8 mouse cellular contexts compared by ENCODE assay signal in genomic region chr10:99203577-99204487, GRCm38 (mm10). TPM values are rescaled to one million over a fixed set of nuclear protein-coding genes. Genes with fewer than 3 reads are reported as not detected.
DNase-seq lines count a peak whose midpoint lies in the region; ATAC-seq and TF ChIP-seq lines count a peak whose summit lies in the region.

No protein-coding gene starts in this region.

- H3K27me3 ChIP-seq in forebrain, embryonic 16.5 days (replicated peaks; ENCODE audit: control insufficient read depth, insufficient read depth, low read length): no peaks in the 10 kb centered on the region
- no peaks in the 10 kb centered on the region for H3K27me3 ChIP-seq in intestine, embryonic 14.5 days (replicated peaks; ENCODE audit: control insufficient read depth, insufficient read depth, low read length)
- H3K27me3 ChIP-seq in lung, embryonic 14.5 days (ENCODE audit: insufficient read depth, low read length): no peaks in the 10 kb centered on the region

- no peaks in the 10 kb centered on the region for H3K9me3 ChIP-seq in forebrain, embryonic 16.5 days (ENCODE audit: control insufficient read depth, low read length)
- no peaks in the 10 kb centered on the region for H3K9me3 ChIP-seq in intestine, embryonic 14.5 days (ENCODE audit: control insufficient read depth, low read length)
- H3K9me3 ChIP-seq in lung, embryonic 14.5 days (ENCODE audit: low read depth, low read length): no peaks in the 10 kb centered on the region

- ATAC-seq in forebrain, embryonic 16.5 days: peak; percentile 41; the same call in 1 of the 2 replicates
- ATAC-seq in intestine, embryonic 14.5 days (replicated peaks; ENCODE audit: low FRiP score, low TSS enrichment, low read depth): no peak; the same call in 1 of the 2 replicates
- peak; percentile 71 for ATAC-seq in lung, embryonic 14.5 days (ENCODE audit: insufficient read depth)

- H3K4me3 ChIP-seq in forebrain, embryonic 16.5 days (replicated peaks; ENCODE audit: low read length): peak overlapping the region; percentile 34
- H3K4me3 ChIP-seq in intestine, embryonic 14.5 days (ENCODE audit: low read depth, low read length): peak overlapping the region; percentile 28
- H3K4me3 ChIP-seq in lung, embryonic 14.5 days (ENCODE audit: low read depth, low read length): peak overlapping the region; percentile 22
- H3K4me3 ChIP-seq in olfactory bulb, adult 2 months (ENCODE audit: insufficient read depth, low read depth, low read length): peak overlapping the region; percentile 35; the same call in 1 of the 2 replicates

- H3K36me3 ChIP-seq in forebrain, embryonic 16.5 days (ENCODE audit: control insufficient read depth, insufficient read depth): no peaks in the 10 kb centered on the region
- H3K36me3 ChIP-seq in intestine, embryonic 14.5 days (ENCODE audit: control insufficient read depth, insufficient read depth, low read length): no peaks in the 10 kb centered on the region
- no peaks in the 10 kb centered on the region for H3K36me3 ChIP-seq in lung, embryonic 14.5 days (ENCODE audit: insufficient read depth)

- TF ChIP-seq POLR2A in olfactory bulb, adult 2 months (IDR thresholded peaks at IDR 0.05; ENCODE audit: insufficient read depth, low read depth, low read length): no peak

- peak overlapping the region; percentile 45 for H3K9ac ChIP-seq in forebrain, embryonic 16.5 days (replicated peaks; ENCODE audit: low read depth, low read length)
- H3K9ac ChIP-seq in intestine, embryonic 14.5 days (ENCODE audit: low read length): peak overlapping the region; percentile 33
- H3K9ac ChIP-seq in lung, embryonic 14.5 days: peak overlapping the region; percentile 42

- no peak overlapping the region for H3K27ac ChIP-seq in forebrain, embryonic 16.5 days (ENCODE audit: low read length)
- peak overlapping the region; percentile 66 for H3K27ac ChIP-seq in intestine, embryonic 14.5 days (ENCODE audit: low read depth)
- H3K27ac ChIP-seq in lung, embryonic 14.5 days (ENCODE audit: low read depth): peak overlapping the region; percentile 84
- no peak overlapping the region for H3K27ac ChIP-seq in olfactory bulb, adult 2 months (ENCODE audit: insufficient read depth, low read depth, low read length)

- peaks cover 18% of the 10 kb centered on the region for H3K4me1 ChIP-seq in forebrain, embryonic 16.5 days (replicated peaks; ENCODE audit: control insufficient read depth, insufficient read depth, low read length)
- H3K4me1 ChIP-seq in intestine, embryonic 14.5 days (replicated peaks; ENCODE audit: control insufficient read depth, insufficient read depth, low read length): peaks cover 21% of the 10 kb centered on the region; the same call in 1 of the 2 replicates
- H3K4me1 ChIP-seq in lung, embryonic 14.5 days (ENCODE audit: insufficient read depth): peaks cover 14% of the 10 kb centered on the region
- H3K4me1 ChIP-seq in olfactory bulb, adult 2 months (ENCODE audit: control insufficient read depth, insufficient read depth, low read length): peaks cover 5% of the 10 kb centered on the region

- WGBS in forebrain, embryonic 16.5 days: 5% methylated on average over 29 of the region's 29 CpGs
- 2% methylated on average over 29 of the region's 29 CpGs for WGBS in intestine, embryonic 14.5 days
- WGBS in lung, embryonic 14.5 days: 1% methylated on average over 29 of the region's 29 CpGs
- WGBS in olfactory bulb, adult 2 months: 25% methylated on average over 29 of the region's 29 CpGs

- DNase-seq in urinary bladder, postnatal 14 days (ENCODE audit: low spot score): peak; percentile 26
- no peak for DNase-seq in urinary bladder, postnatal 25 days (ENCODE audit: low spot score)
- peak; percentile 68 for DNase-seq in intestine, embryonic 14.5 days (ENCODE audit: low spot score)
- DNase-seq in lung, embryonic 14.5 days: peak; percentile 75
- no peak for DNase-seq in right cerebral cortex, adult 2 months (ENCODE audit: low spot score in 2 of 2)
- DNase-seq in c-Kit-positive CD71-positive TER-119-positive erythroid progenitor cells, embryonic 14.5 days (ENCODE audit: low spot score): no peak

- no peak for TF ChIP-seq CTCF in lung, embryonic 14.5 days (IDR thresholded peaks at IDR 0.05; ENCODE audit: low read depth)
- no peak for TF ChIP-seq CTCF in olfactory bulb, adult 2 months (IDR thresholded peaks at IDR 0.05; ENCODE audit: insufficient read depth, low read depth, low read length)

- peak overlapping the region; percentile 62 for H3K4me2 ChIP-seq in forebrain, embryonic 16.5 days (ENCODE audit: low read length)
- H3K4me2 ChIP-seq in intestine, embryonic 14.5 days (ENCODE audit: low read length): peak overlapping the region; percentile 61
- H3K4me2 ChIP-seq in lung, embryonic 14.5 days: peak overlapping the region; percentile 60

RNA-seq across cellular contexts. Expression of gene Dusp6, which starts 59.2 kb away (rescaled TPM):
- 37.0 and 44.1 TPM in 2 replicates for polyA plus RNA-seq in forebrain, embryonic 16.5 days (2015; fragmentation: Nextera tagmentation; extraction: Ambion mirVana)
- 40.7 and 44.2 TPM in 2 replicates for polyA plus RNA-seq in intestine, embryonic 14.5 days (2014; fragmentation: Nextera tagmentation; extraction: Ambion mirVana)
- 73.4 and 76.8 TPM in 2 replicates for polyA plus RNA-seq in lung, embryonic 14.5 days (2014; fragmentation: Nextera tagmentation; extraction: Ambion mirVana)
- polyA plus RNA-seq in olfactory bulb, adult 2 months (2012; ENCODE audit: insufficient read depth, insufficient read length, low replicate concordance, missing spikeins): not detected in 2 replicates

Comparison
In these comparisons a context has a peak if more than half of its experiments do, and no peak if none do; other contexts are left out.
1. DNase-seq: peak in urinary bladder, postnatal 14 days (single experiment), intestine, embryonic 14.5 days (single experiment) and lung, embryonic 14.5 days (single experiment); none in urinary bladder, postnatal 25 days (single experiment), right cerebral cortex, adult 2 months (0 of 2) and c-Kit-positive CD71-positive TER-119-positive erythroid progenitor cells, embryonic 14.5 days (single experiment).
2. H3K27ac ChIP-seq: peak in intestine, embryonic 14.5 days (single experiment) and lung, embryonic 14.5 days (single experiment); none in forebrain, embryonic 16.5 days (single experiment) and olfactory bulb, adult 2 months (single experiment).
3. Peak in every context shown above with its lines, with median percentiles within 50 percentile points of each other: H3K4me2 ChIP-seq, H3K4me3 ChIP-seq and H3K9ac ChIP-seq.